Mouse (Mus musculus): ENCODE results near the gene Ifngr2.

DNA sequence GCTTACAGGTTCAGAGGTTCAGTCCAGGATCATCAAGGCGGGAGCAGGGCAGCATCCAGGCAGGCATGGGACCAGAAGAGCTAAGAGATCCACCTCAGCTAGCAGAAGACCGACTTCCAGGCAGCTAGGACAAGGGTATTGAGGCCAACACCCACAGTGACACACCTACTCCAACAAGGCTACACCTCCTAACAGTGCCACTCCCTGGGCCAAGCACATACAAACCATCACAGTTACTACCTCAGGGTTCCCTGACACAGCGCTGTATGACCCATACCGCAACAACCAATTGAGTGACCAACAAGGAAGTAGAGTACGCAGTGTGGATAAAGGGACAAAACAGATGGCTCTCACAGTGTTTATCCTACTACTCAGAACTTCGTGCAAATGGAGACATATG is 10.5 kb upstream of the Ifngr2 start:
- TF ChIP-seq CTCF (IDR thresholded peaks at IDR 0.05; ENCODE audit: low read depth, low read length) (no peak), POLR2A (IDR thresholded peaks at IDR 0.05; ENCODE audit: insufficient read depth, low read length) (no peak), EP300 (IDR thresholded peaks at IDR 0.05; ENCODE audit: insufficient read depth, low read depth, low read length) (no peak)
